Mouse (Mus musculus): ENCODE results near the gene Ogfod2. TPM values are rescaled to one million over a fixed set of nuclear protein-coding genes. Genes with fewer than 3 reads are reported as not detected.

Gene Ogfod2
- polyA plus RNA-seq, 1 experiment: 42.4 TPM

DNA sequence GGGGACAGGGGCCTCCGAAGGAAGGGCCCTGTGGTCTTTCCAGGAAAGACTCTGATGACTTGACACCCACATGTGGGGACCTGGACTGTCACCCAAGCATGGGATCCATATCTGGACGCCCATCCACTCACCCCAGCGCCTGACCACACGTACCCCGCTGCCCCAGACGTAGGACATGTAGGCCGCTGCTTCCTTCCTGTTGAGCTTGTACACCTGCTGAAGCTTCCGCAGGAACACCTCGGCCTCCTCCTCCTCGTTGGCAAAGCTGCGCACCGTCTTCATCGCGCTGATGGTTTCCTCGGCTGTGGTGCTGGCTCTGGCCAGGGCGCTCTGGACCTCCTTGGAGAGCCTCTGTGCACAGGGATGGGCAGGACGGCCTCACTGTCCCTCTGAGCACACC is 32.2 kb upstream of the Ogfod2 start:
- no peak for TF ChIP-seq POLR2A (IDR thresholded peaks at IDR 0.05; ENCODE audit: borderline replicate concordance, extremely low read depth, low read depth, low read length)
- no peak for TF ChIP-seq CTCF (IDR thresholded peaks at IDR 0.05; ENCODE audit: insufficient read depth, low read length)

GRCm38 (mm10) chr5:124082447-124082846 is 29.6 kb upstream of the Ogfod2 start:
- no peak for DNase-seq
- H3K4me3 ChIP-seq (replicated peaks; ENCODE audit: extremely low read depth, low read depth, low read length): no peak overlapping the region
- WGBS: 75% methylated on average over 10 of the region's 10 CpGs
- H3K4me1 ChIP-seq (ENCODE audit: control insufficient read depth, insufficient read depth, low read length): no peaks in the 10 kb centered on the region
- TF ChIP-seq POLR2A (IDR thresholded peaks at IDR 0.05; ENCODE audit: borderline replicate concordance, extremely low read depth, low read depth, low read length) (no peak), CTCF (IDR thresholded peaks at IDR 0.05; ENCODE audit: insufficient read depth, low read length) (no peak)

More for the DNA sequence above, 32.2 kb upstream of the Ogfod2 start:
- Histone ChIP-seq H3K4me1 (ENCODE audit: control insufficient read depth, insufficient read depth, low read length) (0 out of 2 replicates have a peak, but pooled peaks cover 2% of the 10 kb centered on the region), H3K4me3 (replicated peaks; ENCODE audit: extremely low read depth, low read depth, low read length) (no peak overlapping the region)
- 85% methylated on average over 17 of the region's 17 CpGs for WGBS
- no peak for DNase-seq

- TF ChIP-seq POLR2A (IDR thresholded peaks at IDR 0.05; ENCODE audit: borderline replicate concordance, extremely low read depth, low read depth, low read length) (no peak), CTCF (IDR thresholded peaks at IDR 0.05; ENCODE audit: insufficient read depth, low read length) (no peak)
- DNase-seq: no peak
- WGBS: 91% methylated on average over 17 of the region's 17 CpGs
- no peaks in the 10 kb centered on the region for H3K4me1 ChIP-seq (ENCODE audit: control insufficient read depth, insufficient read depth, low read length)
- H3K4me3 ChIP-seq (replicated peaks; ENCODE audit: extremely low read depth, low read depth, low read length): no peak overlapping the region
Observed at GRCm38 (mm10) chr5:124082941-124083688, 29.0 kb upstream of the Ogfod2 start.

- Histone ChIP-seq H3K4me1 (ENCODE audit: control insufficient read depth, insufficient read depth, low read length) (no peaks in the 10 kb centered on the region), H3K4me3 (replicated peaks; ENCODE audit: extremely low read depth, low read depth, low read length) (no peak overlapping the region)
- DNase-seq: no peak
- 82% methylated on average over 14 of the region's 14 CpGs for WGBS
- TF ChIP-seq POLR2A (IDR thresholded peaks at IDR 0.05; ENCODE audit: borderline replicate concordance, extremely low read depth, low read depth, low read length): no peak
- no peak for TF ChIP-seq CTCF (IDR thresholded peaks at IDR 0.05; ENCODE audit: insufficient read depth, low read length)
Observed at GRCm38 (mm10) chr5:124083850-124084587, 28.1 kb upstream of the Ogfod2 start.

DNA sequence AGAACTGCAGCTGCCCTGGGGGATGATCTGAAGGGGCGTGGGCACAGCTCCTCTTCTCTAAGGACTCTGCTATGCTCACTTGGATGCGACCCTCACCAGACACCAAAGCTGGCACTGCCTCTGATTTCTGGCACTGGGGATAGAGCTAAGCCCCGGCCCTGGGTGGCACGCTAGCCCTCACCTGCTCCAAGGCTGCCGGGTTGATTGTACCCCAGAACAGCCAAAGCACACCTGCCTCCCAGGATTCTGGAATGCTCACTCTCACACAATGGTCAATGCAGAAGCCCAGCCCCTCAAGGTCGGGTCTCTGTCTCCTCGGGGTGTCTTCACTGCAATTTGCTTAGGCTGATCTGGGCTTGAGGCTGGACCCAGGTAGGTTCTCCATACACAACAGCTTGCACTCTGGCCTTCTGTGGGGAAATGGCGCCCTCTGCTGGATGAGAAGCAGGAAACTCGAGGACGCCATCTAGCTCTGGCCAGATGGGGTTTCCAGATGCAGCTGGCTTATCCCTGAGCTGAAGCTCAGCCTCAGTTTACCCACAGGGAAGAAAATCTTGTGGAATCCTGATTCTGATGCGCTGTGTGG is 27.4 kb upstream of the Ogfod2 start:
- 40% methylated on average over 11 of the region's 11 CpGs for WGBS
- TF ChIP-seq CTCF (IDR thresholded peaks at IDR 0.05; ENCODE audit: insufficient read depth, low read length) (peak; percentile 99), POLR2A (IDR thresholded peaks at IDR 0.05; ENCODE audit: borderline replicate concordance, extremely low read depth, low read depth, low read length) (no peak)
- Histone ChIP-seq H3K4me1 (ENCODE audit: control insufficient read depth, insufficient read depth, low read length) (no peaks in the 10 kb centered on the region), H3K4me3 (replicated peaks; ENCODE audit: extremely low read depth, low read depth, low read length) (no peak overlapping the region)
- DNase-seq: peak; percentile 84

DNA sequence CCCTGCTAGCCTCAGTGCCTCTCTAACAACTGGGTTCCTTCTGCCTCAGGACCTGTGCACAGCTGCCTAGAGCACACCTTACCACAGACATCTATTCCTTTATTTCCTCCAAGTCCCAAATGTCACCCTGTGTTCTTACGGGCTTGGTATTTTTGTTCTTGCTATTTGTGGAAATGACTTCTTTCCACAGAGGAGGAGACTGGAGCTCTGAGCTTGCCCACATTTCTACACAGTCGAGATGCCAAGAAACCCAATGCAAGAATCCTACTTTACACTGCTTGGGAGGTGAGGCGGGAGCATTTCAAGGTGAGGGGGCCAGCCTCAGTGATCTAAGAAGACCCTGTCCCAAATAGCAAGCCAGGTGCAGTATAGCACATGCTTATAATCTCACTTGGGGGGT is 26.6 kb upstream of the Ogfod2 start:
- H3K4me3 ChIP-seq (replicated peaks; ENCODE audit: extremely low read depth, low read depth, low read length): no peak overlapping the region
- WGBS: 83% methylated on average over 3 of the region's 3 CpGs
- no peak for DNase-seq
- TF ChIP-seq POLR2A (IDR thresholded peaks at IDR 0.05; ENCODE audit: borderline replicate concordance, extremely low read depth, low read depth, low read length) (no peak), CTCF (IDR thresholded peaks at IDR 0.05; ENCODE audit: insufficient read depth, low read length) (no peak)
- no peaks in the 10 kb centered on the region for H3K4me1 ChIP-seq (ENCODE audit: control insufficient read depth, insufficient read depth, low read length)

- TF ChIP-seq POLR2A (IDR thresholded peaks at IDR 0.05; ENCODE audit: borderline replicate concordance, extremely low read depth, low read depth, low read length) (no peak), CTCF (IDR thresholded peaks at IDR 0.05; ENCODE audit: insufficient read depth, low read length) (no peak)
- 81% methylated on average over 4 of the region's 4 CpGs for WGBS
- DNase-seq: no peak
- Histone ChIP-seq H3K4me3 (replicated peaks; ENCODE audit: extremely low read depth, low read depth, low read length) (no peak overlapping the region), H3K4me1 (ENCODE audit: control insufficient read depth, insufficient read depth, low read length) (no peaks in the 10 kb centered on the region)
Observed at GRCm38 (mm10) chr5:124086876-124087275, 25.2 kb upstream of the Ogfod2 start.

- DNase-seq: no peak
- 90% methylated on average over 23 of the region's 23 CpGs for WGBS
- TF ChIP-seq CTCF (IDR thresholded peaks at IDR 0.05; ENCODE audit: insufficient read depth, low read length) (no peak), POLR2A (IDR thresholded peaks at IDR 0.05; ENCODE audit: borderline replicate concordance, extremely low read depth, low read depth, low read length) (no peak)
- Histone ChIP-seq H3K4me1 (ENCODE audit: control insufficient read depth, insufficient read depth, low read length) (peaks cover under 1% of the 10 kb centered on the region), H3K4me3 (replicated peaks; ENCODE audit: extremely low read depth, low read depth, low read length) (no peak overlapping the region)
Observed at GRCm38 (mm10) chr5:124089868-124090267, 22.2 kb upstream of the Ogfod2 start.

DNA sequence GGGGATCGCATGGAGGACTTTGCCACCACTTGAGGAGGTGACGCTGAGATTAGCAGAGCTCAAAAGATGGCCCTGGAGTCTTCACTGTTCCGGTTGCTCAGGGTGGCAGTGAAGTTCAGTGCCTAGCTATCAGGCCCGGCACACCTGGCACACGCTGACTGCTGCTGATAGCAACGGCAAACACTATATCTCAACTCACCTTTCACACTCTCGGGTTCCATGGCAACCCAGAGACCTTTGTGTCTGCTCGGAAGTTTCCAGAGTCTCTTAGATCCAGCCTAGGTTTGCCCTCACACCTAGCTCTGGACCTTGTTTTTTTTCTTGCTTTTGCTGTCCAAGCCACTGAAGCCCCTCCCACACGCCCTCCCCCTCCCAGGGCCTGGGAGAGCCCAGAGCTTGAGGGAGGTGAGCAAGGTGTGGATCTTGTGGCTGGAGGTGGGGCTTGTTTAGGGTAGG is 20.1 kb upstream of the Ogfod2 start:
- WGBS: 54% methylated on average over 9 of the region's 9 CpGs
- Histone ChIP-seq H3K4me1 (ENCODE audit: control insufficient read depth, insufficient read depth, low read length) (peaks cover 5% of the 10 kb centered on the region), H3K4me3 (replicated peaks; ENCODE audit: extremely low read depth, low read depth, low read length) (no peak overlapping the region)
- no peak for DNase-seq
- no peak for TF ChIP-seq POLR2A (IDR thresholded peaks at IDR 0.05; ENCODE audit: borderline replicate concordance, extremely low read depth, low read depth, low read length)
- TF ChIP-seq CTCF (IDR thresholded peaks at IDR 0.05; ENCODE audit: insufficient read depth, low read length): no peak
